14 mouse cellular contexts compared by ENCODE assay signal in genomic region chr2:35230215-35230614, GRCm38 (mm10). TPM values are rescaled to one million over a fixed set of nuclear protein-coding genes. Genes with fewer than 3 reads are reported as not detected.
A peak's percentile ranks its signal among the peaks of the same experiment; 100 is the strongest.
DNase-seq lines count a peak whose midpoint lies in the region; ATAC-seq and TF ChIP-seq lines count a peak whose summit lies in the region.
"Had no signal": no experiment of that assay in that cellular context is flagged by ENCODE, and none has a peak within 500 bp of the region (broad histone marks: within the 10 kb centered on the region; RNA-seq: fewer than 3 reads in every experiment).

No protein-coding gene starts in this region.

- 0 out of 2 replicates have a peak, but pooled peaks have one; percentile 27 for TF ChIP-seq EP300 in lung, postnatal 0 days (IDR thresholded peaks at IDR 0.05)

- 28% methylated on average over 8 of the region's 8 CpGs for WGBS in lung, postnatal 0 days
- WGBS in embryonic facial prominence, embryonic 10.5 days: 25% methylated on average over 8 of the region's 8 CpGs

- no peaks in the 10 kb centered on the region for H3K9me3 ChIP-seq in lung, postnatal 0 days (ENCODE audit: low read length)
- H3K9me3 ChIP-seq in embryonic facial prominence, embryonic 10.5 days: no peaks in the 10 kb centered on the region
- H3K9me3 ChIP-seq: heart, embryonic 12.5 days; liver, embryonic 13.5 days; megakaryocyte, embryonic 14.5 days had no signal

- H3K4me2 ChIP-seq in lung, postnatal 0 days (replicated peaks; ENCODE audit: low read depth, low read length): no peak overlapping the region
- H3K4me2 ChIP-seq in myocyte (ENCODE audit: low read depth): peak overlapping the region; percentile 56
- H3K4me2 ChIP-seq: heart, embryonic 12.5 days; liver, embryonic 13.5 days had no signal

- H3K79me2 ChIP-seq in myocyte (ENCODE audit: control insufficient read depth, insufficient read depth): no peaks in the 10 kb centered on the region

- no peaks in the 10 kb centered on the region for H3K36me3 ChIP-seq in lung, postnatal 0 days (ENCODE audit: insufficient read depth, low read length)
- H3K36me3 ChIP-seq in embryonic facial prominence, embryonic 10.5 days (replicated peaks): no peaks in the 10 kb centered on the region
- H3K36me3 ChIP-seq in myocyte (ENCODE audit: control insufficient read depth, insufficient read depth): no peaks in the 10 kb centered on the region
- H3K36me3 ChIP-seq: heart, embryonic 12.5 days; liver, embryonic 13.5 days had no signal

- DNase-seq in lung, postnatal 0 days (ENCODE audit: low spot score): peak; percentile 70
- DNase-seq in lung, postnatal 14 days: no peak
- DNase-seq in embryonic facial prominence, embryonic 10.5 days (ENCODE audit: low spot score): peak; percentile 19
- DNase-seq in fibroblast of lung, adult 2 months (ENCODE audit: low read depth): peak; percentile 94
- no peak for DNase-seq in adrenal gland, postnatal 4 days (ENCODE audit: low spot score in 2 of 2)
- DNase-seq in liver: no peak
- DNase-seq: adrenal gland, adult 8-10 months; cerebellum, adult 2 months; heart, postnatal 4 days; liver, embryonic 13.5 days had no signal

- no peak for TF ChIP-seq CTCF in lung, postnatal 0 days (IDR thresholded peaks at IDR 0.05)

- no peak overlapping the region for H3K27ac ChIP-seq in lung, postnatal 0 days (ENCODE audit: low read length)
- H3K27ac ChIP-seq in embryonic facial prominence, embryonic 10.5 days (replicated peaks): 0 out of 2 replicates have a peak overlapping the region, but pooled peaks have one; percentile 26
- H3K27ac ChIP-seq: liver, embryonic 13.5 days had no signal

- peak; percentile 84 for ATAC-seq in lung, postnatal 0 days
- ATAC-seq: inflammation-experienced regulatory T-cells, adult 6 months had no signal

- no peak overlapping the region for H3K9ac ChIP-seq in lung, postnatal 0 days (replicated peaks; ENCODE audit: low read depth)
- H3K9ac ChIP-seq: heart, embryonic 12.5 days; liver, embryonic 13.5 days had no signal

- H3K27me3 ChIP-seq in lung, postnatal 0 days (replicated peaks; ENCODE audit: insufficient read depth, low read length): no peaks in the 10 kb centered on the region
- H3K27me3 ChIP-seq in embryonic facial prominence, embryonic 10.5 days (replicated peaks; ENCODE audit: low read depth, poor library complexity, severe bottlenecking): peaks cover 3% of the 10 kb centered on the region; the same call in 1 of the 2 replicates
- no peaks in the 10 kb centered on the region for H3K27me3 ChIP-seq in myocyte (ENCODE audit: control insufficient read depth, insufficient read depth, insufficient read length)
- H3K27me3 ChIP-seq: heart, embryonic 12.5 days; liver, embryonic 13.5 days had no signal

- H3K4me1 ChIP-seq in lung, postnatal 0 days (ENCODE audit: insufficient read depth, low read depth, low read length): no peaks in the 10 kb centered on the region
- H3K4me1 ChIP-seq in embryonic facial prominence, embryonic 10.5 days: peaks cover 45% of the 10 kb centered on the region

- no peak for TF ChIP-seq POLR2A in myocyte (IDR thresholded peaks at IDR 0.05; ENCODE audit: insufficient read length, low read depth)

- no peak overlapping the region for H3K4me3 ChIP-seq in lung, postnatal 0 days (ENCODE audit: low read depth, low read length)
- H3K4me3 ChIP-seq in embryonic facial prominence, embryonic 10.5 days: no peak overlapping the region
- no peak overlapping the region for H3K4me3 ChIP-seq in myocyte
- H3K4me3 ChIP-seq: heart, embryonic 12.5 days; liver, embryonic 13.5 days; megakaryocyte, embryonic 14.5 days had no signal

- H3ac ChIP-seq in myocyte (ENCODE audit: control insufficient read depth, insufficient read length): no peak overlapping the region

TF ChIP-seq in myocyte, 11 proteins besides CTCF, POLR2A, EP300 and RAD21:
- TF ChIP-seq MAX (IDR thresholded peaks at IDR 0.05; ENCODE audit: low read depth) (no peak), USF1 (IDR thresholded peaks at IDR 0.05; ENCODE audit: low read depth) (peak; percentile 82), MYOG (IDR thresholded peaks at IDR 0.05; ENCODE audit: control insufficient read depth in 1 of 3, insufficient read depth in 1 of 3, insufficient read length in 2 of 3, low read depth in 2 of 3) (no peak)

RNA-seq across cellular contexts. Expression of gene Gsn, which starts 26.0 kb away (rescaled TPM):
- polyA plus RNA-seq in lung, postnatal 0 days (2015; fragmentation: Nextera tagmentation; extraction: Ambion mirVana): 956 and 1,007 TPM in 2 replicates
- polyA plus RNA-seq in embryonic facial prominence, embryonic 10.5 days (2016; fragmentation: Nextera tagmentation; extraction: Ambion mirVana): 13.6 and 18.9 TPM in 2 replicates
- polyA plus RNA-seq in myocyte (2012; fragmentation: generic; extraction: Trizol): 282 TPM
- 100 to 1,000 TPM; 136 to 137 TPM for total RNA-seq in adrenal gland, postnatal 4 days (2021)

RNA-seq across cellular contexts. Expression of gene Rab14, which starts 29.3 kb away (rescaled TPM):
- 434 and 473 TPM in 2 replicates for polyA plus RNA-seq in lung, postnatal 0 days (2015; fragmentation: Nextera tagmentation; extraction: Ambion mirVana)
- 239 and 259 TPM in 2 replicates for polyA plus RNA-seq in embryonic facial prominence, embryonic 10.5 days (2016; fragmentation: Nextera tagmentation; extraction: Ambion mirVana)
- 102 TPM for polyA plus RNA-seq in myocyte (2012; fragmentation: generic; extraction: Trizol)
- 100 to 1,000 TPM; 213 to 230 TPM for total RNA-seq in adrenal gland, postnatal 4 days (2021)

Comparison
In these comparisons a context has a peak if more than half of its experiments do, and no peak if none do; other contexts are left out.
1. DNase-seq: peak in lung, postnatal 0 days (single experiment), embryonic facial prominence, embryonic 10.5 days (single experiment) and fibroblast of lung, adult 2 months (single experiment); none in lung, postnatal 14 days (single experiment), adrenal gland, postnatal 4 days (0 of 2) and liver (single experiment).
2. RNA of gene Gsn, which starts 26.0 kb away (polyA plus RNA-seq): 956 to 1,007 TPM in lung, postnatal 0 days and 282 TPM in myocyte (single experiment); 13.6 to 18.9 TPM in embryonic facial prominence, embryonic 10.5 days; every median in the first group is over 10 times any median in the second.